Mouse (Mus musculus) hindlimb bud, embryonic 11.5 days (tissue): Measurements from ENCODE around the gene Arhgef17.

Experiments used
- DNase-seq: peaks from one replicate; pipeline ENCODE4 v3.0.0-alpha.2; 2012; ENCODE audit warnings: low read depth, low spot score; ENCODE audit errors: extremely low spot score

The Arhgef17 gene

GRCm38 (mm10) chr7:100942789-100943615 is 11.1 kb upstream of the Arhgef17 start:
- no peak for DNase-seq

- DNase-seq = no peak
Measured at GRCm38 (mm10) chr7:100941169-100941568, 9.3 kb upstream of the Arhgef17 start.

GRCm38 (mm10) chr7:100938106-100938505 is 6.2 kb upstream of the Arhgef17 start:
- no peak for DNase-seq

DNA sequence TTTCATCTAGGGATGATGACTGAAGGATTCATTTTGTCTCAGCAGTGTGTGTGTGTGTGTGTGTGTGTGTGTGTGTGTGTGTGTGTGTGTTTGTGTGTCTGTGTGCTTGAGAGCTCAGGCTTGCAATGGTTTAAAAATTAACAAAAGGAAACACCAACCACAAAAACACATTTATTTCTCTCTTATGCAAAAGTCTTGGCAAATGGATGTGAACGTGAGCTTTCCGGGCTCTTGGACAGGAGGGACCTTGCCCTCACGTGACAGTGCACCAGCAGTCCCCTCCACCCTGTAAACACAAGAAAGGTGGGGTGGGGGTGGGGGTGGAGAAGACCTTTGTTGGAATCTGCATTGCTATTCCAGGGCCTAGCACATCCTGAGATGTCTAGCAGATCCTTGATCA is 5.6 kb upstream of the Arhgef17 start:
- no peak for DNase-seq

DNA sequence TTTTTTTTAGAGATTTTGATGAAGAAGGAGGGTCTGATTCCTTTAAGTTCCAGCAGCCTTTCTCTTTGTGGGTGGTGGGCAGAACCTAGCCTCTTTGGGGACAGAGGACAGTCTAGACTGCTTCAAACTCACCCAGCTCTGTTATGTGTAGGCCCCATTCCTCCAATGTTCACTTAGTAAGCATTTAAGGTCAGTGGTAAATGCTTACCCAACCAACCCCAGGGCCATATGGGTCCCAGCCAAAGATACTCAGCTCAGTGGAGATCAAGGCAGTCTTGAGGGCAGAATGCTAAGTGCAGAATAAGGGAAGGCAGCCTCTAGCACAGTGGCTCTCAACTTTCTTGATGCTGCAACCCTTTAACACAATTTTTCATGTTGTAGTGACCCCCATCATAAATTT is 1.6 kb upstream of the Arhgef17 start:
- DNase-seq = no peak

GRCm38 (mm10) chr7:100932481-100933007 is 637 bp upstream of the Arhgef17 start:
- DNase-seq = peak; percentile 85

GRCm38 (mm10) chr7:100931316-100931925 is 486 bp downstream of the Arhgef17 start:
- DNase-seq = no peak

- DNase-seq = no peak
Measured at GRCm38 (mm10) chr7:100930619-100931315, 1.1 kb downstream of the Arhgef17 start.

- no peak for DNase-seq
Measured at GRCm38 (mm10) chr7:100929639-100930303, 2.1 kb downstream of the Arhgef17 start.

GRCm38 (mm10) chr7:100928456-100928855 is 3.5 kb downstream of the Arhgef17 start:
- no peak for DNase-seq

GRCm38 (mm10) chr7:100927287-100928000 is 4.5 kb downstream of the Arhgef17 start:
- no peak for DNase-seq

- DNase-seq = no peak
Measured at GRCm38 (mm10) chr7:100926311-100926923, 5.5 kb downstream of the Arhgef17 start.

DNA sequence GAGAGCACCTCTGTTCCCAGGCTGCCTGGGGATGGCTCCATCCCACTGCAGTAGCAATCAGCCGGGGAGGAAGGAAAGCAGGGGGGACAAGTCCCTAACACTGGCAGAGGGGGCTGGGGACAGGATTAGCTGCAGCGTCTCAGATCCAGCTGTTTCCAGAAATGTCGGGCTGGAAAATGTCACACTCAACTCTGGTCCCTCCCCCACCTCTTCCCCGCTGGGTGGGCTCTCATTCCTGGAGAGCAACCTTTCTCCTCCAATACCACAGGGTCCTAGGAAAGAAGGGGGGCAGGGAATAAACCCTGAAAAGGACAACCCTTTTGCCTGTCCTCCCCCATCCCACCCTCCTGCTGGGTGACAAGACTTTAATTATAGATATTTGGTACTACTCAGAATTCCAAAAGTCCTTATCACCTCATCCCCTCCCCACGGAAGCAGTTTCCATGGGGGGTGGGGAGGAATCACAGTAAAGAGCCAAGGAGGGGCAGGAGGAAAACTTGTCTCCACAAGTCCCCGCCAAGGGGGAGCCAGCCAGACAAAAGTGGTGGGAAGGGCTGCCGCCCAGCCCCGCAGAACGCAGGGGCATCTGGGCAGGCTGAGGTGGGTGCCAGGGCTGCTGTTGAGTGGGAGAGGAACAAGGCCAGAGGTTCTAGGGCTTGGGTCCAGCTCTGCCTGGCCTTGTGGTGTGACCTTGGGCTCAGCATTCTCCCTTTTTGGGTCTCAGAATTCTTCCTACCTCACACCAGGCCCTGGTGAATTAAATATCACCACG is 7.0 kb downstream of the Arhgef17 start:
- no peak for DNase-seq

DNA sequence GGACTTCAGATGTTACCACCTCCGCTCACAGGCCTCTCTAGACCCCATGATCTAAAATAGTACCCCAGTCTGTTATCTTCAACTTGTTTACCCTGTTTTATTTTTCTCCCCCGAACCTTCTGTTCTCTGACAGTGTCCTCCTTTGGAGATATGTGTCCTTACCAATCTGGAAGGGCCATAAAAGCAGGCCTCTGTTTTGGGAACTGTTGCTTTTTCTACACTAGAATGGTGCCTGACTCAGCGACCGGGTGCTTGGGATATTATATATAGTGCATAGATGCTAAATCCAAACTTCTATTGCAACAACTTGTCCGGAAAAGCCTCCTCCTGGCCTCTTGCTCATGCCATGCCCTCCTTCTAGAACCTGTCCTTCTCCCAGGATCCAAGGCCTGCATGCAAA is 7.7 kb downstream of the Arhgef17 start:
- no peak for DNase-seq

DNA sequence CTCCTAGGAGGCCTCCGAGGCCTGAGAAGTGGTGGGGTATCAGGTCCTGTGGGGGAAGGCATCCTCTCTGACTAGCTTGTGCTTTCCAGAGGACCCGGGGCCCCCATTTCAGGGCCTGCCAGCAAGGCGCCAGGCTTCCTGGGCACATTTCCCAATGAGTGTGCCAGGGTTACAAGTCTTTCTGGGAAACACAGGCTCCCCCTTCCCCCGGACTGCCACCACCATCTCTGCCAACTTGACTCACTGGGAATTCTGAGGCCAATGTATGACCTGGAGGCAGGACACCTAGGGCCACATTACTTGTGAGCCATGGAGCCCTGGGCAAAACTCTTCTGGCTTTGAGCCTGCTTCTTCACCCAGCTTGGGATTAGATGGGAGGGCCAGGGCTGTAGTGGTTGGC is 9.0 kb downstream of the Arhgef17 start:
- DNase-seq = no peak

DNA sequence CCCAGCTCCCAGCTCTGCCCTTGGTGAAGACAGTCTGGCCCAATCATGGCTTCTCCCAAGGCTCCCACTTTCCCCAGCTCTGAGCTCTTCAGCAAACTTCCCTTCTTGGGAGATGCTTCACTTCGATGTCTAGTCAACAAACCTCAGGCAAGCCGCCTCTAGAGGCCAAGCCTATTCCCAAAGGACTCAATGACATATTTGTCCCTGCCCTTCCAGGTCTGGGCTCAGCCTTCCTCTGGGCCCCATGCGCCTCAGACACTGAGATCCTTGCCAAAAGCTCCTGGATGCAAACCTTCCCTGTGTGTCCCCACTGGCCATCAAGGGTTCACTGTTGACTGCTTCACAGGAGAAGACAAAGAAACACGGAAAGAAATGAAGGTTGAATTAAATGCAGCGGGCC is 10.6 kb downstream of the Arhgef17 start:
- no peak for DNase-seq

- DNase-seq = no peak
Measured at GRCm38 (mm10) chr7:100919809-100920107, 12.1 kb downstream of the Arhgef17 start.

DNA sequence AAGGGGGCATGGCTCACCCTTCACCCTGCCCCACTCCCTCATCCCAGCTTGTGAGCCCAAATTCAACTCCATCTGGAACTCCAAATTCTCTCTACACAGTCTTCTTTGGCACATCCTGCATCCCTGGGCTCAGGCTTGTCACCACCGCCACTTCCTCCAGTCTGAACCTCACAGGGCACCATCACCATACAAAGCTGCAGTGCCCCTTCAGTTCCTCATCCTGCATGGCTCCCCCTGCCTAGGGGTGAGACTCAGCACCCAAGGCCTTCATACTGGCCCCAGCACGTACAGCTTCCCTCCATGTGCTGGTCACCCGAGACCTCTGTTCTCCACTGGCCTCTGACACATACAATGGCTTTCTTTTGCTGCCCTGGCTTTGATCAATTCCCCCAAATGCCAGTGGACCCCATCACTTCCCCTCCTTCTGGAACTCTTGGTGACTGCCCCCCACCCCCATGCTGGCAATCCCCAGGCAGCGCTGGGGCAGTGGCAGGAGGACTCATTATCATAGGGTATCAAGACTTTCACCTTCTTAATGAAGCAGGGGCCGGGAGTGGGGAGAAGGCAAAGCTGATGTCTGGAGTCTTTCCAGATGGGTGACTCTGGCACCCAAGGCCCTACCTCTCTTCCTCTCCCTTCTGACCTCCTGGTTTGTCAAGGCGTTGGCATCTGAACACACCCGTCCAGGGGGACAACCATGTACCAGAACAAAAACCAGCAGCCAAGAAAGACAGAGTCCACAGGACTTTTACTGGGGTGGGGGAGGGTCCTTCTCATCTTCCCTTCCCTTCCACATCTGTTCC is 12.7 kb downstream of the Arhgef17 start:
- DNase-seq = no peak

- no peak for DNase-seq
Measured at GRCm38 (mm10) chr7:100918176-100918575, 13.7 kb downstream of the Arhgef17 start.
